In the genomic region with DNA sequence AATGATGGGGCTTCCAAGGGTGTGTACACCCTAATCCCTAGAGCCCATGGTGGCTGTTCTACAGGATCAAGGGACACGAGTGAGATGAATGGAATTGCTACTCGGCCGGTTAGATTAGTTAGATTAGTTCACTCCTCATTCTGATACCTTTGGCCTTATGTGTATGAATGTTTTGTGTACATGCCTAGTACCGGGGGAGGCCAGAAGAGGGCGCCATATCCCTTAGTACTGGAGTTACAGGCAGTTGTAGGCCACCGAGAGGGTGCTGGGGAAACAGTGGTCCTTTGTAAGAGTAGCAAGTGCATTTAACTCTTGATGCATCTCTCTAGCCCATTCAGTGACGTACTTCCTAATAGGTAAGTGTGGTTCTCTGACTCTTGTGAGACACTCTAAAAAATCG, we compare ENCODE assay signal across 11 mouse cellular contexts. TPM values are rescaled to one million over a fixed set of nuclear protein-coding genes. Genes with fewer than 3 reads are reported as not detected.
DNase-seq lines count a peak whose midpoint lies in the region; ATAC-seq and TF ChIP-seq lines count a peak whose summit lies in the region.
"Had no signal": no experiment of that assay in that cellular context is flagged by ENCODE, and none has a peak within 500 bp of the region (broad histone marks: within the 10 kb centered on the region; RNA-seq: fewer than 3 reads in every experiment).

No protein-coding gene starts in this region.

- H3K9me3 ChIP-seq in hindbrain, embryonic 10.5 days: no peaks in the 10 kb centered on the region
- H3K9me3 ChIP-seq in hindbrain, embryonic 16.5 days (ENCODE audit: control insufficient read depth, low read length): no peaks in the 10 kb centered on the region
- no peaks in the 10 kb centered on the region for H3K9me3 ChIP-seq in embryonic facial prominence, embryonic 11.5 days (replicated peaks; ENCODE audit: control insufficient read depth, low read length)
- H3K9me3 ChIP-seq: embryonic facial prominence, embryonic 13.5 days; limb, embryonic 15.5 days had no signal

- DNase-seq in hindbrain, embryonic 10.5 days (ENCODE audit: low spot score): peak; percentile 42
- no peak for DNase-seq in testis, postnatal 10 days (ENCODE audit: low spot score)
- DNase-seq in embryonic facial prominence, embryonic 11.5 days (ENCODE audit: low spot score): peak; percentile 12
- DNase-seq in MN1 (ENCODE audit: low spot score): no peak
- DNase-seq in layer of hippocampus, postnatal 36 days: no peak
- DNase-seq: gastrocnemius, postnatal 10 days had no signal

- H3K36me3 ChIP-seq in hindbrain, embryonic 10.5 days: no peaks in the 10 kb centered on the region
- H3K36me3 ChIP-seq in hindbrain, embryonic 16.5 days (ENCODE audit: control insufficient read depth, insufficient read depth, low read length): no peaks in the 10 kb centered on the region
- no peaks in the 10 kb centered on the region for H3K36me3 ChIP-seq in testis, adult 2 months (ENCODE audit: control insufficient read depth, insufficient read depth, low read length)
- H3K36me3 ChIP-seq in embryonic facial prominence, embryonic 11.5 days (replicated peaks; ENCODE audit: control insufficient read depth, insufficient read depth, low read depth, low read length): no peaks in the 10 kb centered on the region
- H3K36me3 ChIP-seq: embryonic facial prominence, embryonic 13.5 days; limb, embryonic 15.5 days had no signal

- H3K4me2 ChIP-seq in hindbrain, embryonic 16.5 days (ENCODE audit: low read length): no peak overlapping the region
- H3K4me2 ChIP-seq in embryonic facial prominence, embryonic 11.5 days (ENCODE audit: low read depth, low read length): no peak overlapping the region
- H3K4me2 ChIP-seq: embryonic facial prominence, embryonic 13.5 days; limb, embryonic 15.5 days had no signal

- 75% methylated on average over 8 of the region's 8 CpGs for WGBS in hindbrain, embryonic 10.5 days
- 70% methylated on average over 8 of the region's 8 CpGs for WGBS in hindbrain, embryonic 16.5 days
- 67% methylated on average over 8 of the region's 8 CpGs for WGBS in embryonic facial prominence, embryonic 11.5 days

- no peak for ATAC-seq in hindbrain, embryonic 16.5 days
- no peak for ATAC-seq in embryonic facial prominence, embryonic 11.5 days (replicated peaks; ENCODE audit: insufficient number of reproducible peaks, low FRiP score, low TSS enrichment, low read depth)
- ATAC-seq in erythroid progenitor cell, adult 5-6 weeks (replicated peaks; ENCODE audit: low FRiP score, poor library complexity, severe bottlenecking): no peak

- H3K4me3 ChIP-seq in hindbrain, embryonic 10.5 days: no peak overlapping the region
- H3K4me3 ChIP-seq in hindbrain, embryonic 16.5 days (ENCODE audit: low read length): no peak overlapping the region
- no peak overlapping the region for H3K4me3 ChIP-seq in testis, adult 2 months (ENCODE audit: control insufficient read depth, low read depth, low read length)
- no peak overlapping the region for H3K4me3 ChIP-seq in embryonic facial prominence, embryonic 11.5 days (ENCODE audit: low read depth, low read length)
- H3K4me3 ChIP-seq: embryonic facial prominence, embryonic 13.5 days; limb, embryonic 15.5 days had no signal

- no peak overlapping the region for H3K9ac ChIP-seq in hindbrain, embryonic 16.5 days (ENCODE audit: low read depth, low read length)
- no peak overlapping the region for H3K9ac ChIP-seq in embryonic facial prominence, embryonic 11.5 days (replicated peaks; ENCODE audit: low read length)
- H3K9ac ChIP-seq: embryonic facial prominence, embryonic 13.5 days; limb, embryonic 15.5 days had no signal

- peaks cover 20% of the 10 kb centered on the region for H3K4me1 ChIP-seq in hindbrain, embryonic 10.5 days (replicated peaks)
- H3K4me1 ChIP-seq in hindbrain, embryonic 16.5 days (ENCODE audit: control insufficient read depth, insufficient read depth, low read depth, low read length): peaks cover 17% of the 10 kb centered on the region
- peaks cover 2% of the 10 kb centered on the region; the same call in 1 of the 2 replicates for H3K4me1 ChIP-seq in testis, adult 2 months (ENCODE audit: control insufficient read depth, insufficient read depth, low read length)
- no peaks in the 10 kb centered on the region for H3K4me1 ChIP-seq in embryonic facial prominence, embryonic 11.5 days (ENCODE audit: control insufficient read depth, insufficient read depth, low read length)
- H3K4me1 ChIP-seq: embryonic facial prominence, embryonic 13.5 days had no signal

- H3K27me3 ChIP-seq in hindbrain, embryonic 10.5 days (ENCODE audit: insufficient read depth, poor library complexity, severe bottlenecking): peaks cover 17% of the 10 kb centered on the region
- H3K27me3 ChIP-seq in hindbrain, embryonic 16.5 days (replicated peaks; ENCODE audit: control insufficient read depth, insufficient read depth, low read length): no peaks in the 10 kb centered on the region
- no peaks in the 10 kb centered on the region for H3K27me3 ChIP-seq in testis, adult 2 months (ENCODE audit: control insufficient read depth, insufficient read depth, low read length)
- peaks cover 4% of the 10 kb centered on the region; the same call in 1 of the 2 replicates for H3K27me3 ChIP-seq in embryonic facial prominence, embryonic 11.5 days (ENCODE audit: control insufficient read depth, insufficient read depth, low read length)

- peak; percentile 72; the same call in 1 of the 2 replicates for TF ChIP-seq CTCF in testis, adult 2 months (IDR thresholded peaks at IDR 0.05; ENCODE audit: control insufficient read depth, insufficient read depth, insufficient replicate concordance, low read depth, low read length)

- no peak overlapping the region for H3K27ac ChIP-seq in hindbrain, embryonic 10.5 days
- H3K27ac ChIP-seq in hindbrain, embryonic 16.5 days (ENCODE audit: low read depth, low read length): no peak overlapping the region
- no peak overlapping the region for H3K27ac ChIP-seq in testis, adult 2 months (ENCODE audit: control insufficient read depth, insufficient read depth, low read depth, low read length)
- no peak overlapping the region for H3K27ac ChIP-seq in embryonic facial prominence, embryonic 11.5 days (replicated peaks; ENCODE audit: low read depth, low read length)
- H3K27ac ChIP-seq: embryonic facial prominence, embryonic 13.5 days; limb, embryonic 15.5 days had no signal

- TF ChIP-seq POLR2A in testis, adult 2 months (IDR thresholded peaks at IDR 0.05; ENCODE audit: control insufficient read depth, low read depth, low read length): no peak

RNA-seq across cellular contexts. Expression of a gene that starts 14.2 kb away (rescaled TPM):
- polyA plus RNA-seq in hindbrain, embryonic 10.5 days (2016; fragmentation: Nextera tagmentation; extraction: Ambion mirVana): 8.9 and 15.7 TPM in 2 replicates
- 46.0 and 48.2 TPM in 2 replicates for polyA plus RNA-seq in hindbrain, embryonic 16.5 days (2015; fragmentation: Nextera tagmentation; extraction: Ambion mirVana)
- 2.3 and 2.8 TPM in 2 replicates for polyA plus RNA-seq in testis, adult 2 months (2012; rRNA removed)
- polyA plus RNA-seq in embryonic facial prominence, embryonic 11.5 days (2014; fragmentation: Nextera tagmentation; extraction: Ambion mirVana): 7.9 and 8.3 TPM in 2 replicates
- total RNA-seq in erythroid progenitor cell, adult 5-6 weeks (2015; ENCODE audit: low replicate concordance): not detected in 2 replicates
- total RNA-seq in erythroid progenitor cell, adult 5-6 weeks (2017; ENCODE audit: low replicate concordance): 0.64 TPM in 1 of 2 replicates, not detected in the other
- total RNA-seq in layer of hippocampus, postnatal 36 days (2021): 10 to 100 TPM; 23.6 to 26.7 TPM

Comparison
In these comparisons a context has a peak if more than half of its experiments do, and no peak if none do; other contexts are left out.
1. DNase-seq: peak in hindbrain, embryonic 10.5 days (single experiment) and embryonic facial prominence, embryonic 11.5 days (single experiment); none in testis, postnatal 10 days (single experiment), MN1 (single experiment) and layer of hippocampus, postnatal 36 days (0 of 2).